Mouse (Mus musculus): ENCODE results near the gene Pstk. TPM values are rescaled to one million over a fixed set of nuclear protein-coding genes. Genes with fewer than 3 reads are reported as not detected.

Pstk gene
- polyA plus RNA-seq, 1 experiment from 2014 or later, result 45.9 TPM

- Histone ChIP-seq H3K36me3 (peaks cover 30% of the 10 kb centered on the region), H3K4me1 (replicated peaks) (no peaks in the 10 kb centered on the region), H3K9me3 (no peaks in the 10 kb centered on the region), H3K9ac (replicated peaks) (no peak overlapping the region), H3K4me2 (replicated peaks) (no peak overlapping the region), H3K4me3 (replicated peaks) (no peak overlapping the region), H3K27ac (no peak overlapping the region), H3K27me3 (no peaks in the 10 kb centered on the region)
- no peak for ATAC-seq
- WGBS, result 94% methylated on average over 2 of the region's 2 CpGs
Observed at GRCm38 (mm10) chr7:131424912-131425311, 54.0 kb downstream of the Pstk start.

DNA sequence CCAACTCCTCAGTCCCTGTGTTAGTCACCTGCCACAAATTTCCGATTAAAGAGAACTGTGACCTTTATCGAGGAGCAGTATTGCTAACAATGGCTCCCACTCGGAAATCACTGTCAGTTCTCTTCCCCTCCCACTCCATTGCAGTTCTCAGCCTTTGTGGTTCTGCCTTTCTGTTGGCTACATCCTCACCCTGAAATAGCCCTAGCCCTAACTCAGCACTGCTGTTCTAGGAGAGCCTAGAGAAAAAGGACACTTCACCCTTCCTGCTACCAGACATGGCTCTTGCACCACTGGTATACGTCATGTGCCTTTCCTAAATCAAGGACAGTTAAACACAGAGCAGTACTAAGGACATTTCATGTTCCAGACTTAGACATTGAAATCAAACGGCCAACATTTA, 56.4 kb downstream of the Pstk start:
- no peak overlapping the region for H3K27ac ChIP-seq
- WGBS, result 87% methylated on average over 5 of the region's 5 CpGs
- no peak overlapping the region for H3K9ac ChIP-seq (replicated peaks)
- no peaks in the 10 kb centered on the region for H3K9me3 ChIP-seq
- H3K4me1 ChIP-seq (replicated peaks), result no peaks in the 10 kb centered on the region
- no peak overlapping the region for H3K4me2 ChIP-seq (replicated peaks)
- H3K36me3 ChIP-seq, result peaks cover 47% of the 10 kb centered on the region
- no peak overlapping the region for H3K4me3 ChIP-seq (replicated peaks)
- ATAC-seq, result no peak
- H3K27me3 ChIP-seq, result no peaks in the 10 kb centered on the region

DNA sequence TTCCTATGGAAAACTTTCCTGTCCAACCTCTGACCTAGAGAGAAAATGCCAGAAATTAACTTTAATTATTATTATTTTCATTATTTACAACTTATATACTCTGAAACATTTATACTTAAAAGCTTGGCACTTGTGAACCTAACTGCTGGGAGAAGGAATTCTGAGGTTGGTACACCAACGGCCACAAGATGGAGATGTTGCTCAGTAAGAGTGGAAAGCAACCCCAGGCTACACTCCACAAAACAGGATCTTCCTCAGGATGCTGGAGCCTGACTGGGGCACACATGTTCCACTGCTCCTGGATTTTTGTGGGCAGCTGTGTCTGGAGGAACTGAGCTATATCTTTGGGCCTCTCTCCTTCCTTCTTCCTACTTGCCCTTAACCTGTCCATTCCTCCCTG, 61.3 kb downstream of the Pstk start:
- no peaks in the 10 kb centered on the region for H3K4me1 ChIP-seq (replicated peaks)
- 0 out of 2 replicates have a peak, but pooled peaks have one; percentile 40 for ATAC-seq
- no peak overlapping the region for H3K9ac ChIP-seq (replicated peaks)
- H3K27me3 ChIP-seq, result no peaks in the 10 kb centered on the region
- H3K4me3 ChIP-seq (replicated peaks), result no peak overlapping the region
- peaks cover 45% of the 10 kb centered on the region for H3K36me3 ChIP-seq
- no peak overlapping the region for H3K27ac ChIP-seq
- H3K9me3 ChIP-seq, result no peaks in the 10 kb centered on the region
- WGBS, result 11% methylated on average over 1 of the region's 1 CpGs
- no peak overlapping the region for H3K4me2 ChIP-seq (replicated peaks)

GRCm38 (mm10) chr7:131434276-131434675, 63.3 kb downstream of the Pstk start:
- no peaks in the 10 kb centered on the region for H3K9me3 ChIP-seq
- no peak overlapping the region for H3K27ac ChIP-seq
- peaks cover 29% of the 10 kb centered on the region for H3K36me3 ChIP-seq
- H3K4me3 ChIP-seq (replicated peaks), result no peak overlapping the region
- H3K4me2 ChIP-seq (replicated peaks), result no peak overlapping the region
- H3K9ac ChIP-seq (replicated peaks), result no peak overlapping the region
- 81% methylated on average over 1 of the region's 1 CpGs for WGBS
- ATAC-seq, result no peak
- H3K27me3 ChIP-seq, result no peaks in the 10 kb centered on the region
- H3K4me1 ChIP-seq (replicated peaks), result no peaks in the 10 kb centered on the region

- Histone ChIP-seq H3K9ac (replicated peaks) (no peak overlapping the region), H3K36me3 (peaks cover 19% of the 10 kb centered on the region), H3K4me3 (replicated peaks) (no peak overlapping the region), H3K4me1 (replicated peaks) (no peaks in the 10 kb centered on the region), H3K27me3 (no peaks in the 10 kb centered on the region), H3K9me3 (no peaks in the 10 kb centered on the region), H3K27ac (no peak overlapping the region), H3K4me2 (replicated peaks) (no peak overlapping the region)
- no peak for ATAC-seq
- 71% methylated on average over 3 of the region's 3 CpGs for WGBS
Observed at GRCm38 (mm10) chr7:131437051-131437450, 66.1 kb downstream of the Pstk start.

Other genes starting within 250 kb of the Pstk start
- not detected in 2 replicates for gene 4933402N03Rik, start 224.8 kb upstream of the Pstk start, polyA plus RNA-seq (2015; fragmentation: Nextera tagmentation; extraction: Ambion mirVana)
- not detected in 2 replicates for gene 5430419D17Rik, start 196.7 kb upstream of the Pstk start, polyA plus RNA-seq (2015; fragmentation: Nextera tagmentation; extraction: Ambion mirVana)
- not detected in 2 replicates for gene Cuzd1, start 48.8 kb upstream of the Pstk start, polyA plus RNA-seq (2015; fragmentation: Nextera tagmentation; extraction: Ambion mirVana)
- 0.24 TPM in 1 of 2 replicates, not detected in the other for gene Fam24b, start 41.6 kb upstream of the Pstk start, polyA plus RNA-seq (2015; fragmentation: Nextera tagmentation; extraction: Ambion mirVana)
- gene Fam24a, start 37.3 kb upstream of the Pstk start, polyA plus RNA-seq (2015; fragmentation: Nextera tagmentation; extraction: Ambion mirVana), result not detected in 2 replicates
- gene 2310057M21Rik, start 8.4 kb upstream of the Pstk start, polyA plus RNA-seq (2015; fragmentation: Nextera tagmentation; extraction: Ambion mirVana), result 21.2 and 23.3 TPM in 2 replicates
- 14.1 and 16.4 TPM in 2 replicates for gene Ikzf5, start 39.4 kb downstream of the Pstk start, polyA plus RNA-seq (2015; fragmentation: Nextera tagmentation; extraction: Ambion mirVana)
- 100 and 102 TPM in 2 replicates for gene Acadsb, start 39.5 kb downstream of the Pstk start, polyA plus RNA-seq (2015; fragmentation: Nextera tagmentation; extraction: Ambion mirVana)
- 0.50 and 0.99 TPM in 2 replicates for gene Hmx3, start 171.7 kb downstream of the Pstk start, polyA plus RNA-seq (2015; fragmentation: Nextera tagmentation; extraction: Ambion mirVana)
- 1.4 and 1.6 TPM in 2 replicates for gene Hmx2, start 177.6 kb downstream of the Pstk start, polyA plus RNA-seq (2015; fragmentation: Nextera tagmentation; extraction: Ambion mirVana)
- 206 and 224 TPM in 2 replicates for gene Bub3, start 189.1 kb downstream of the Pstk start, polyA plus RNA-seq (2015; fragmentation: Nextera tagmentation; extraction: Ambion mirVana)